Mouse (Mus musculus): Measurements from ENCODE around the gene Wdr24.
A peak's percentile ranks its signal among the peaks of the same experiment; 100 is the strongest.
"Not testable (repeated sequence)": the region's sequence is repeated elsewhere in the genome, so short reads cannot be mapped to it uniquely, and the experiment has no call there.

The Wdr24 gene

DNA sequence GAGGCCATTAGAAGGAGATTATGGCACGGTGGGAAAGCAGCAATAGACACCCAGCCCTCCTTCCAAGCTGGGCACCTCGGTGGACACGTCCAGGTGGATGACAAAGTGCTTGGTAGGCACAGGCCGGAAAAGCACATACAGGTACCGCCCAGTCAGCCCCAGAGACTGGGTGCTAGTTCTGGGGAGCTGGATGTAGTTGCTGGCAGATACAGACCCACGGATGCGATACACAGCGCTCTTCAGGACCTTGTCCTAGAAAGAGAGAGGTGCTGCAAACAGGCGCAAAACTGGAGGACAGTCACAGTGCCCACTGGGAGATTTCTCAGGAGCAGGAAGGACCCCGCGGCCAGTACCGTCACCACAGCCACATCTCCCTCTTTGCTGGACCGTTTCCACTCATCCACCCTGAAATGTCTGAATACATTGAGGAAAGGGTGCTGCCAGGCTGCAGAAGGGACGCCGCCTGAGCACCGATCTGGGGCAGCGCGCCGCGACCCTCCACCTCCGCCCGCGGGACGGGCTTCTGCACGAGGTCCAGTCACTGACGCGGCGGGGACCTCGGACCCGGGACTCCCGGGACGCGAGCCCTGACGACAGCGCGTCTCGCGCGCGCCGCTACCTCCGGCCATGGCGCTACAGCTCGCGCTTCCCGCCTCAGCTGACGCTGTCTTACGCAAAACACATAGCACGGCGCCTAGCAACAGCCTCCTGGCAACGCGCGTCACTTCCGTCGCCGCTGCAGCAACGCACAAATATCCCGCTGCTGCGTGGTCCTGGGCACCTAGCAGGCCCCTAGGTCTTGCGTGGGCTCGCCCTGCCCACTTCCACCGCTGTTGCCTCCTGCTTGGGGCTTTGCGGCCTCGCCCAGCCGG, 37.6 kb downstream of the Wdr24 start, which contains the start of gene Wdr90:
Gene Wdr90 (minus strand): TSS at position 670 of the 872 bp plus-strand sequence.
- DNase-seq (ENCODE audit: low spot score): peak; percentile 91

DNA sequence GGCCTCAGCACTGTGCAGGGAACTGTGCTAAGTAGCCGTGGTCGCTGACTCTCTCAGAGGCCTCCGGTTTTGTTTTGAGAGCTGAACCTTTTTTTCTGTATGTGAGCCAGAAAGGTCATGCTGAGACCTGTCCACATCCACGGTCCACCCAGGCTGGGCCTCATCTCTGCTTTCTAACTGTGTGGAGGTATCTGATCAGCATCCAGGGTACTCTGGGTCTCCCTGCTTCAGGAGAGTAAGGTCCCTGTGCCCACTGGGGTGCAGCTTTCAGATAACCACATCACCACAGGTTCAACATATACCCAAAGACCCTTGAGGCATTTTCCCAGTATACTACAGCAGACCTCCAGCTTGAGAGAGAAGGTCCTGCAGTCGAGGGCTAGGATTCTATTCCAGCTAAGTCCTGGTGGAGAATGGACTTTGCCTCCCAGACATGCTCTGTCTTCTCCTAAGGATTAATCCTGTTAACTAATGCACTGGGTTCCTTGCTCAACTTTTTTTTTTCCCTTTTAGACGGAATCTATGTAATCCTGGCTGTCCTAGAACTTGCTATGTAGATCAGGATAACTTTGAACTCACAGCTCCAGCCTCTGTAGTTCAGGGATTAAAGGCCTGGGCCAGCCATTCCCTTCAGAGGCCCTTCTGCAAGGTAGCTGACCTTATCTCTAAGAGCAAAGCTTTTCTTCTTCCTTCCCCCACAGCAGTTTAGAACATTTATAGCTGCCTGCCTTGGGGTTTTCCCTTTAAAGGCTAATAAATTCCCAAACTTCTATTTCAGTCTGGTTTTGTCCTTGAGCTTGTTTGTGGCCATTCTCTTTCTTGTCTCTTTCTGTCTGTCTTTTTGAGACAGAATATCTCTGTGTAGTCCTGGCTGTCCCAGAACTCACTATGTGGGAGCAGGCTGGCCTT, 38.5 kb downstream of the Wdr24 start:
- DNase-seq (ENCODE audit: low spot score): no peak

DNA sequence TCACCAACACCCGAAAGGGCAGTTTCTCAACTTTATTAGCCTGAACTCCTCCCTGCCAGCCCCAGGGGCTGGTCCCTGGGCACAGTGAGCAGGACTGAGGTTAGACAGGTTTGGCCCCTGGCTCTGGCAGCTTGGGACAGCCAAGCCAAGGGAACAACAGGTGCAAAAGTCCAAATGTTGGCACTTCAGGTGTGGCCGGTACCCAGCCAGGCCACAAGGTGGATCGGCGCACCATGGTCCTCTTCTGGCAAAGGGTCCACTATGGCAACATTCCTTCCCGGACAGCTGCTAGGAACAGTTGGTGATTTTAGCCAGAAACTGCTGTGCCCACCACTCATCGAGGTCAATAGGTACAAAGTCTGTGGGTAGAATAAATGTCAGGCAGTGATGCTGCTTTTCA, 40.3 kb downstream of the Wdr24 start:
- no peak for DNase-seq (ENCODE audit: low spot score)

DNA sequence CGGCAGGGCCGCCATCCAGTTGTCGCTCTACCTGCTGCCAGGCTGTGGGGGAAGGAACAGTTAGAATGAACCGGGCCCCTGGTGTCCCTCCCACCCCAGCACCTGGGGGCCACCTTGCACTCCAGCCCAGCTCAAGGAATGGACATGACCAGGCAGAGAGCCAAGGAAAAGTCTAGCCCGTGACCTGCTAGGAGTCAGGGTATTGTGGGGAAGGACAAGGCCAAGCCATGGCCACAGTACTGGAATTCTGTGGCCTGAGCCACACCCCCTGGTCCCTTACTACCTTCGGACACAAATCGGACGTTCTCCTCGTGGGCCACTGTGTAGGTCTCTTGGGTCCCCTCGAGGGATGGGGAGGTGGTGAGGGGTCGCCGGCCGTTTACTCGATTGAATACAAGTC, 40.9 kb downstream of the Wdr24 start:
- no peak for DNase-seq (ENCODE audit: low spot score)

DNA sequence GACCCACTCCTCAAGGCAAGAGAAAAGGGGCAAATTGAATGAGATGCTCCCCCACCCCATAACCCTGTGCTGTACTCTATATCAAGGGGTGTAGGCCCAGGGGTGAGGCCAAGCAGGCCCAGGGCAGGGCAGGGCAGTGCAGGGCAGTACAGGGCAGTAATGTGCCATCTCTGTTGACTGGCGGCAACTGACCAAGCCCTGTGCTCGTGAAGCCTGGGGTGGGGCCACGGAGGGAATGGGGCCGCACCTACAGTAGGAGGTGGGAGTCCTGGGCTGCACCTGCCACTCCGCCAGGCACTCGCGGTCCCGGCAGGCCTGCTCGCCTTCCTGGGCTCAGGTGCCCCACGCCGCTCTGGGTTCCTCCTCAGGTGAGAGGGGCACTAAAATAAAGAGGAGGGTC, 41.9 kb downstream of the Wdr24 start:
- no peak for DNase-seq (ENCODE audit: low spot score)

DNA sequence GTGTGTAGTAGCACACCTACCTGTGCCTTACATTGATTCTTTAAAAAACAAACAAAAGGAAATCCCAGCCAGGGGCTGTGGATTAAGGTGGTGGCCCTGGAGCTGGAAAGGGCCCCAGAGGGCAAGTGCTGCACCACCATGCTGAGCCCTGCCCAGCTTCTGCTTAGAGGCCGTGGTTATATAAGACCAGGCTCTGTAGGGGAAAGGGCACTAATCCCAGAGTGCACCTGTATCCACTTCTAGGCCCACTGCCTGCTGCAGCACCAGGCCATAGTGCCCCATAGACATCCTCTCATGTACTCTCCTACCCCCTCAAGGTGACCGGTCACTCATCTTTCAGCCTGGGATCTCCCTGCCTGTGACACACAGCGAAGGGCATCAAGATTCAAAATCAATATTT, 42.7 kb downstream of the Wdr24 start:
- no peak for DNase-seq (ENCODE audit: low spot score)

DNA sequence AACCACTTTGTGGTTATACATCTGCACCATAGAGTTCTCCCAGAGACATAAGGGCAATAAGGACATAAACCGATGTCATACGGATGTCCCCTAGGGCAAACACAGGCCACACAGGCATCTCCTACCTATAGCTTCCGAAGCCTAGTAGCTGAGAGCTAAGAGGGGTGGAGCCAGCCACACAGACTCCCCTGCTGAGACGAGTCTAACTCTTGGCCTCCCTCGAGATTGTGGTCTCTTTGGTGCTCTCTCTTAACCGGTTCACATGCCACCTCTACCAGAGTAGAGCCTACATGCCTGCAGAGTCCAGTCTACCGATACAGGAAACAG, 44.0 kb downstream of the Wdr24 start:
- no peak for DNase-seq (ENCODE audit: low spot score)

DNA sequence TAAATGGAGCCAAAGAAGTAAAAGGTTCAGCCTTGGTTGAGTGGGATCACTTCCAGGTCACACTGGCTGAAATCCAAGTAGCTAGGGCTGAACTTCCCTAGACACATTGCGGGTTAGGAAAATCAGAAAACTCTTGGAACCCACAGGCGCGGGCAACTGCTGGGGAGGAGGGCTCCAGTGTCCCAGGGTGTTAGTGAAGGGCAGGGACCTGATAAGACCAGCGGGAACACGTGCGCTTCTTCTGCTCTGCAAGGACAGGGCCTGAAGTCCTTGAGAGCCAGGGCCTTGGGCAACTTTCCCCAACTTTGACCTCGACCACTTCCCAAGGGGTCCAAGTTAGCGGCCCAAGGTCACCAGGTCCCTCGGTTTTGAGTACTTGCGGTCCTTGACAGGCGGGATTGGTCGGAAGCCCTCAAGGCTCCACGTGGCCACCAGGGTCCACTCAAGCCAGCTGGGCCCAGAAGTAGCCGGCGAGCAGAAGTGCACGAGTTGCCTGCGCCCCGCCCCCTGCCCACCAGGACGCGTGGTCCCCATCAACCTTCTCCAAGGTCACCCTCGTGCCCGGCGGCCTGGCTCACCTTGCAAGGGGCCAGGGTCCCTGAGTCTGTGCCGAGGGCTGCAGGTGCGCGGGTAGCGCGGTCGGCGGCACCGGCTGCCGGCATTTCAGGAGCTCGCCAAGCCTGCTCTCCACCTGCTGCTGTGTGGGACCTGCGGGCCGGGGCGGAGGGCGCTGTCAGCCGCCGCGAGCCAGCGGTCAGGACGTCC, 44.6 kb downstream of the Wdr24 start:
- DNase-seq (ENCODE audit: low spot score): peak; percentile 48

DNA sequence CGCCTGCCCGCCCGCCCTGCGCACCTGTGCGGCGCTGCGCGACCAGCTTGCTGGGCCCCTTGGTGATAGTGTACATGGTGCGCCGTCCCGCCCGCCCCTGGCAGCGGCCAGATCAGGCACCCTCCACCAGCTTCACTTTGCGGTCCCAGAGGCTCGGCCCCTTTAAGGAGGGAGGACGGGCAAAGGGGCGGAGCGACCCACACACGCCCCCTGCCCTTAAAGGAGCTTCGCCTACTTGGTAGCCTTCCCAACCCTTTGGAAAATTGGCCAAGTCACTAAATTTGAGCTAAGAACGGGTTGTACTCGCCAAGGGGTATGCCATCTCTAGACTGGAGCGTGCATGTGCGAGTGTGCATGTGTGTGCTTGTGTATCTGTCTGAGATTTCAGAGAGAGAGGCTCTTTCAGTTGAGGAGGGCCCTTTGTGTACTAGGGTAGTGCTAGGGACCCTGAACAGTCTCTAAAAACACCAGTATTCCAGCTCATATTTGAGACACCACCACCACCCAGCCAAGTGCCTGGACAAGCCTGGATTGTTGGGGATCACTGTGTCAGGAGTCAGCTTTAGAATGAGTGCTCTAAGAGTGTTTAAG, 45.3 kb downstream of the Wdr24 start, which contains the start of gene Mcrip2:
Gene Mcrip2 (minus strand): TSS at position 164 of the 591 bp plus-strand sequence.
- DNase-seq (ENCODE audit: low spot score): peak; percentile 82

DNA sequence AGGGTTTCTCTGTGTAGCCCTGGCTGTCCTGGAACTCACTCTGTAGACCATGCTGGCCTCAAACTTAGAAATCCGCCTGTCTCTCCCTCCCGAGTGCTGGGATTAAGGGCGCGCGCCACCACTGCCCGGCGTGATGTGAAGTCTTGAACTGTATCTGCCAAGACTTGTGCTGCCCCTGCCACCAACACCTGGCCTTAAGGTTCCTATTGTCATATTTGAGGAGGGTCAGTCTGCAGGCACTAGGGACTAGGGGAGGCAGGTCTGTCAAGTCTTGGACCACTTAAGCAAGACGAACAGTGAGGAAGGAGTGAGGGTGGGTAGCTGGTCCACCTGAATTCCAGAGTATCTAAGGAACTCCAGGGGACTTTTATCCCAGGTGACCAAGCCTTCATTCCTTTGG, 46.1 kb downstream of the Wdr24 start:
- no peak for DNase-seq (ENCODE audit: low spot score)

DNA sequence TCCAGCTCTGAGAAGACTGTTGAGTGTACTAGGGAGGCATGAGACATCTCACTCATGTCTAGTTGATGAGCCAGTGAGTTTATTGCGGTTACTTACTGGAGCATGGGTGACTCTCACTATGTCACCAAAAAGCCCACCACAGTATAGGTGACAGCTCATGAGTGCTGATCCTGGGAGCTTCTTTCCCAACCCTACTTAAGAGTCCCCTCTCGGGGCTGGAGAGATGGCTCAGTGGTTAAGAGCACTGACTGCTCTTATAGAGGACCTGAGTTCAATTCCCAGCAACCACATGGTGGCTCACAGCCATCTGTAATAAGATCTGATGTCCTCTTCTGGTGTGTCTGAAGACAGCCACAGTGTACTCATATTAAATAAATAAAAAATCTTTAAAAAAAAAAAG, 46.5 kb downstream of the Wdr24 start:
- no peak for DNase-seq (ENCODE audit: low spot score)

DNA sequence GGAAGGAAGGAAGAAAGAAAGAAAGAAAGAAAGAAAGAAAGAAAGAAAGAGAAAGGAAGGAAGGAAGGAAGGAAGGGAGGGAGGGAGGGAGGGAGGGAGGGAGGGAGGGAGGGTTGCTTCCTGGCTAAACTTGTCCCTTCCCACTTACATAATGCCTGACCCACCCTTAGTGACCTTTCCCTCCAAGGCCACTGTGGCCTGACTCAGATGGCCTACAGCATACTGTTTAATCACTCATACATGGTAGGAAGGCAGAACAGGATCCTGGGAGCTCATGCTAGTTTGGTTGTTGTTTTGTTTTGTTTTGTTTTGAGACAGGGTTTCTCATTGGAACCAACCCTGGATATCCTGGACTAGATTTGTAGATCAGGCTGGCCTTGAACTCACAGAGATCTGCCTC, 48.1 kb downstream of the Wdr24 start:
- not testable (repeated sequence) for DNase-seq (ENCODE audit: low spot score)

DNA sequence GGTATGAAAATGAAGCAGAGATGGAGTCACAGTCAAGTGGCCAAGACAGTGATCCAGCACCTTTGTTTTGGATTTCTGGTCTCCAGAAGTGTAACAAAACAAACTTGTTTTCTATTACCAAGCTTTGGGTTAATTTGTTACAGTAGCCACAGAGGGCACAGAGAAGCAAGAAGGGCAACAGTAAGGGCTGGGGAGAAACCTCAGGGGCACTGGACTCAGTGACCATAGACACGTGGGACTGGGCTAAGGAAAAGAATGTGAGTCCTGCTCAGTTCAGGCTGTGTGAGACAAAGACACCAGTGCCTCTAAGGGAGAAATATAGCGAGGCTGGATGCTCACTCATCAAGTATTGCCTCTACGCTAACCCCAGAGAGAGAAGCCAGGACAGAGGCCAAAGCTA, 49.2 kb downstream of the Wdr24 start:
- DNase-seq (ENCODE audit: low spot score): no peak

DNA sequence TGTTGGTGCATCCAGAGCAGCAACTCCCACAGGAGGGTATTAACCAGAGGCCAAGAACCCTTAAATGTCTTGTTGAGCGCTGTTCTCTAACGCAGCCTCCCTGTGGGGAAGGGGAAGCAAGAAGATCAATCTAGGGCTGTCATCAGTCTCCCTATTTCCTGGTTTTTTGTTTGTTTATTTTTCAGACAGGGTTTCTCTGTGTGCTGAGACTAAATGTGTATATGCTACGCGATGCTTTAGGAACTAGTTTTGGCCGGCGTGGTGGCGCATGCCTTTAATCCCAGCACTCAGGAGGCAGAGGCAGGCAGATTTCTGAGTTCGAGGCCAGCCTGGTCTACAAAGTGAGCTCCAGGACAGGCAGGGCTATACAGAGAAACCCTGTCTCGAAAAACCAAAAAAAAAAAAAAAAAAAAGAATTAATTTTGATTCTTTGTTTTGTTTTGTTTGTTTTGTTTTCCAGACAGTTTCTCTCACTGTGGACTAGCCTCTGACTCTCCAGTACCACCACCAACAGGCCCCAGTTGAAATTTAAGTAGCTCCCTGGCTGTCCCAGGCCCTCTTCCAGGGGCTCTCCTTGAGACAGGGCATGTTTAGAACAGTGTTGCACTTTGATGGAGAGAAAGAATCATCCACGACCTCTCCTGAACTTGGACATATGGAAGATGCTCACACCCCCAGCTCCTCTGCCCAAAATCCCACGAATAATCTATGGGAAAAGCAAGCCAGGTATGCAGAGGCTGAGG, 50.1 kb downstream of the Wdr24 start:
- no peak for DNase-seq (ENCODE audit: low spot score)

DNA sequence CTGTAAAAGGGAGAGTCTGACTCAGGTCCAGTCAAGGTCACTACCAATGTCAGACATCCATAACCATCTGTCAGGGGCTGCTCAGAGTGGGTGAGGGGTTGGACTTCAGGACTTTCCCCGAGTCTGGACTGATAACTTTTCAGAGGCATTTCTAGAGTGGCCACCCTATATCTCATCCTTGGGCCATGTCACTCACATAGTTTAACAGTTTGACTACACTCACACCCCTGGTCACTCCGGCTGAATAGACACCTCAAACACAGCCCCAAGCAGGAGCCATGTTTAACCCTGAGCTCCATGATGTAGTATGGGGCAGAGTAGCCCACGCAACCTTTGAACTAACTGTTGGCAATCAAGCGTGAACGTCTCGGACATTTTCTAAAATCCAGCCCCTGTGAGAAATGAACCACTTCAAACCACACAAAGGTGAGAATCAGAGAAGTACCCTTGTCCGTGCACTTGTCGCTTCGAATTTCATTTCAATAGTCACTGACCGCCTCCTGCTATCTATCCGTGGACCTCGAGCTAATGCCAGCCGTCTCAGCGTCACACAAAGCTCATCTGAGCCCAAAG, 50.8 kb downstream of the Wdr24 start:
- no peak for DNase-seq (ENCODE audit: low spot score)

DNA sequence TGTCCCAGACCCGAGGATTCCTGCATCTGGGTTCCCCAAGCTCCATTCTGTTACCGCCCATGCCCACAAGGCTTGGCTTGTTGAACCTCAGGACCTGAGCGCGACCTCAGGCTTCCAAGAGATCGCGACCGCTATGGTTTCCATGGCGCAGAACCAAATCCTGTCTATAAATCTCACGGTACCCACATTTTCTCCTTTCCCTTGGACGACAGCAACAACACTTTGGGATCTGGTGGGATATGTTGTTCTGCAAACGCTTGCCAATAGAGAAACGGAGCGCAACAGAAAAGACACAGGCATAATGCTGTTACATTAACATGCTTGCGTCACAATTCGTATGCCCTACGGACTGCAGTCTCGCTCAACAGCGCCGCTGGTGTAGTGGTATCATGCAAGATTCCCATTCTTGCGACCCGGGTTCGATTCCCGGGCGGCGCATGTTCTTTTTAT, 51.3 kb downstream of the Wdr24 start, which contains the start of gene Mettl26:
Gene Mettl26 (plus strand): TSS at position 354 of the 450 bp plus-strand sequence.
- DNase-seq (ENCODE audit: low spot score): peak; percentile 95

DNA sequence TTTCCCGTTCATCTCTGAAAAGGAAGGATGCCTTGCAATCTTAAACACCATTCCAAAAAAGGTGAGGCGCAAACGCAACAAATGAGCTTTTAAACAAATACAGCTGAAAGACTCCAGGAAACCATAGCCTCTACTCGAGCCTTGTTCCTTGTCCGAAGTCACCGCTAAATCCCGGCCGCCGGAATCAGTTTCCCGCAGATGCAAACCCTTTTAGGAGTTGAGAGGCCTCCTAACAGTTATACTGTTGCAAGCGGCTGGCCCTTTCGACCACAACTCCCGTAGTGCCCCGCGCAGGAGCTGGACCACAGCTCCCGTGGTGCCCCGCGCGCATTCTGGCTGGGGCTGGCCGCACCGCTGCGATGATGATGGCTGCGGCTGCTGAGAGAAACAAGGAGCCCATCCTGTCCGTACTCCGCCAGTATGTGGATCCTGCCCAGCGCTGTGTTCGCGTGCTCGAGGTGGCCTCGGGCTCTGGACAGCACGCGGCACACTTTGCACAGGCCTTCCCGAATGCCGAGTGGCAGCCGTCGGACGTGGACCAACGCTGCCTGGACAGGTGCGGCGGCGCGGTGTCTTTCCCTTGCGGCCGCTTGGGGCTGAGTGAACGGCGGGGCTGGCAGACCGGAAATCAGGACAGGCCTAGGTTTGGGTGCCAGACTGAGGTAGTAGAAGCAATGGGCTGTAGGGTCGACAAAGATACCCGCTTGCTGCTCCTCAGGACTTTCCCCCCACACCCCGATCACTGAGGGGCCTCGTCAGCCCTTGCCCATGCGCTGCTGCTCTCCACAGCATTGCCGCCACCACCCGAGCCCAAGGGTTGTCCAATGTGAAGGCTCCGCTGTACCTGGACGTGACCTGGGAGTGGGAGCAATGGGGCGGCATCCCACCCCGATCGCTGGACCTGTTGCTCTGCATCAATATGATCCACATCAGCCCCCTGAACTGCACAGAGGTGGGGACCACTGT, 52.0 kb downstream of the Wdr24 start:
- peak; percentile 89 for DNase-seq (ENCODE audit: low spot score)

DNA sequence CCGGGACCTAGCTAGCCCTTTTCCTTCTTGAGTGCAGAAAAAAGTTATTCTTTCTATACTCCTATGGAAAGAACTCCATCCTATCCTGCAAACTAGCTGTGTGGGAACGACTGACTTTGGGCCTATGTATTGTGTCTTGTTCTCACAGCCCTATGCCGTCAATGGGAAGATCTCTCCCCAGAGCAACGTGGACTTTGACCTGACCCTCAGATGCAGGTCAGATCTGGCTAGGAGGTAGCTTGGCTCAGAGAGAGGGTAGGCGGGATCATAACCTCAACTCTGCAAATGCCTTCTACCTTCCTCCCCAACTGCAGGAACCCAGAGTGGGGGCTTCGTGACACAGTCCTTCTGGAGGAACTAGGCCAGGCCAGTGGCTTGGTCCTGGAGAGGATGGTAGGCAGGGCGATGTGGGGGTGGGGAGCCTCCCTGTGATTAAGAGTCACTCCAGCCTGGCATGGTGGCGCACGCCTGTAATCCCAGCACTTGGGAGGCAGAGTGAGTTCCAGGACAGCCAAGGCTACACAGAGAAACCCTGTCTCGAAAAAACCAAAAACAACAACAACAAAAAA, 53.0 kb downstream of the Wdr24 start:
- DNase-seq (ENCODE audit: low spot score): no peak

DNA sequence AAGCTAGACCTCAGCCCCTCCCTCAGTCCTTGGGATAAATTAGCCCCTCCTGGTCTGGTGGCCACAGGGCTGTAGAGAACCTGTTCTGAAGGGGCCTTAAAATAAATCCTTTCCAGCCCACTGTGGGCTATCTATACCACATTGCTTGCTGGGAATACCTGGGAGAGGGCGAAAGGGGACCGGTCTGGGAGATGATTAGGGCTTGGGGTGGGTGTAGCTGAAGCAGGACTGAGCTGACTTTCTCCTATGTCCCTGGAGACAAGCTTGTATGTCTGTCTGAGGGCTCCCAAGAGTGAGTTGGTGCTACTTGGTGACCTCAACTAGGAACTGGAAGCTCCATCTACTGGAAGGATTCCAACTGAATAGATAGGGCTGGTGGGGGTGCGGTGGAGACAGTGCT, 53.6 kb downstream of the Wdr24 start:
- DNase-seq (ENCODE audit: low spot score): no peak

All from urinary bladder, postnatal 14 days (tissue).